Mouse (Mus musculus) G1E (cell line): Measurements from ENCODE around the gene Glod4. TPM values are rescaled to one million over a fixed set of nuclear protein-coding genes. Genes with fewer than 3 reads are reported as not detected.

ENCODE experiments used
- ATAC-seq: 2 replicates; pipeline ENCODE4 v1.8.0; 2016; ENCODE audit warnings: mild to moderate bottlenecking; ENCODE audit not compliant: insufficient number of reproducible peaks, poor library complexity, low FRiP score, severe bottlenecking; ENCODE audit errors: extremely low read depth
- DNase-seq: peaks from one replicate; pipeline ENCODE4 v3.0.0; 2012; ENCODE audit warnings: low spot score
- H3K27me3 ChIP-seq: 2 replicates; pipeline ENCODE4 v1.6.1; 2012; ENCODE audit warnings: mild to moderate bottlenecking, low read length, inconsistent platforms; ENCODE audit not compliant: insufficient read depth
- H3K36me3 ChIP-seq: replicated peaks from 2 replicates; pipeline ENCODE3; 2012; ENCODE audit warnings: mild to moderate bottlenecking, inconsistent platforms
- H3K4me1 ChIP-seq: 2 replicates; pipeline ENCODE4 v1.6.1; 2012; ENCODE audit warnings: low read depth, low read length, inconsistent platforms, mixed read lengths; ENCODE audit not compliant: insufficient read depth
- H3K4me3 ChIP-seq: 2 replicates; pipeline ENCODE4 v1.5.1; 2012; ENCODE audit warnings: low read depth, mild to moderate bottlenecking, inconsistent platforms, low read length, moderate library complexity, mixed read lengths
- H3K9me3 ChIP-seq: replicated peaks from 2 replicates; pipeline ENCODE4 v1.6.1; 2012; ENCODE audit warnings: inconsistent platforms
- CTCF ChIP-seq: IDR thresholded peaks from 2 replicates; pipeline ENCODE4 v1.5.1; 2012; ENCODE audit warnings: low read depth, low read length, inconsistent platforms, mixed read lengths
- GATA1 ChIP-seq: IDR thresholded peaks from 2 replicates; pipeline ENCODE4 v1.6.1; 2012; ENCODE audit warnings: borderline replicate concordance, low read length, inconsistent platforms, mixed read lengths
- GATA2 ChIP-seq: IDR thresholded peaks from 2 replicates; pipeline ENCODE4 v1.6.1; 2012; ENCODE audit warnings: low read depth, low read length, inconsistent platforms, borderline replicate concordance
- POLR2AphosphoS5 ChIP-seq: IDR thresholded peaks from 2 replicates; pipeline ENCODE4 v1.6.1; 2012; ENCODE audit warnings: low read depth, low read length, inconsistent platforms; ENCODE audit not compliant: insufficient replicate concordance
- TAL1 ChIP-seq: conservative IDR thresholded peaks from 2 replicates; pipeline ENCODE4 v1.6.1; 2012; ENCODE audit warnings: low read depth, low read length, inconsistent platforms, mixed read lengths
- polyA plus RNA-seq: library from polyadenylated mRNA; stranded (reverse); fragments of >175 nt; gene quantifications from 2 replicates; pipeline ENCODE4 v1.2.3, GENCODE M21; 2012
- total RNA-seq, 2 experiments: library from RNA; stranded (forward) in 1 of 2; stranded (reverse) in 1 of 2; fragments of 200-1000 nt in 1 of 2; fragments of >200 nt in 1 of 2; fragmentation: Nextera tagmentation in 1 of 2; gene quantifications; 2 replicates each; pipeline ENCODE4 v1.2.3; 2014 to 2017

Glod4 gene
- total and polyA plus RNA-seq, 3 experiments = 5.8 to 168 (median 61.4) TPM

DNA sequence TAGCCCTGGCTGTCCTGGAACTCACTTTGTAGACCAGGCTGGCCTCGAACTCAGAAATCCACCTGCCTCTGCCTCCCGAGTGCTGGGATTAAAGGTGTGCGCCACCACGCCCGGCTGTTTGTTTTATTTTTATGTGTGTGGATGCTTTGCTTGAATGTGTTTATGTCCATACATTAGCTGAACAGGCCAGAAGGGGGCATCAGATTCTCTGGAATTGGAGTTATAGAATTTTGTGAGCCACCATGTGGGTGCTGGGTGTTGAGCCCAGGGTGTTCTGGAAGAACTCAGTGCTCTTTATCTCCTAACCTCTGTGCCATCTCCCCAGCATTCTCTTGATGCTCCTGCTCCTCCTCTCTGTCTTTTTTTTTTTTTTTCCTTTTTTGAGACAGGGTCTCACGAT, 56.6 kb downstream of the Glod4 start:
- no peak for ATAC-seq
- no peaks in the 10 kb centered on the region; the same call in 1 of the 2 replicates for H3K4me1 ChIP-seq
- no peaks in the 10 kb centered on the region for H3K27me3 ChIP-seq
- DNase-seq = no peak
- TF ChIP-seq POLR2AphosphoS5 = no peak
- TF ChIP-seq CTCF = no peak
- no peak for TF ChIP-seq GATA1
- no peak for TF ChIP-seq TAL1
- TF ChIP-seq GATA2 = no peak
- peaks cover 29% of the 10 kb centered on the region for H3K36me3 ChIP-seq
- H3K4me3 ChIP-seq = no peak overlapping the region
- H3K9me3 ChIP-seq = no peaks in the 10 kb centered on the region

DNA sequence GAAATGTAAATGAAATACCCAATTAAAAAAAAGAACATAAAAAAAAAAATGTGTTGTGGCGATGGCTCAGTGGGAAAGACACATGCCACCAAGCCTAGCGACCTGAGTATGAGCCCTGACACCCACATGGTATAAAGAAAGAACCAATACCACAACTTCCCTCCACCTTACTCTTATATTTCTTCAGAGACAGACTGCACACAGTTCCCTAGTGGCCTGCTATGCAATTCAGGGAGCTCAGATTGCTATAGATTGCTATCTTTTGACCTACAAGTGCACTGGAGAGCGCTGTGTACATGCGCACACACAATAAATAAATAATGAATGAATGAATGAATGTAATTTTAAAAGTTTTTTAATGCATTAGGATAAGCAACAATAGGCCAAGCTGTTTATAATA, 59.8 kb downstream of the Glod4 start:
- peaks cover 37% of the 10 kb centered on the region for H3K36me3 ChIP-seq
- no peak for ATAC-seq

DNA sequence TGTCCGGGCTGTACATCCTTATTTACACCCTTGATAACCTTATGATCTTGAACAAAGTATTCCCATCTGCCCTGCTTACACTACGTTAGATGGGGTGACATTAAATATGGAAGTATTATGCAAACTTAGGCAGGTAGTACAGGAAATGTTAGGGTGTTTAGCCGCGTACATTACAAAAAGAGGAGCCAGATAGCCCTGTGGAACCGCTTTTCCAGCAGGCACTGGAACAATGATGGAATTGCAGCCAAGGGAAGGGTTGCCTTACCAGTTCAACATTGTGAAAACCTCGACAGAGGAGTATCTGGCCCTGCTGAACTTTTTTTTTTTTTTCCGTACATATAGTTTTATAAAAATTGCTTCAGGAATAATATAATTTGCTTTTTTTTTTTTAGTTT, 63.4 kb downstream of the Glod4 start:
- Histone ChIP-seq H3K4me3 (peak overlapping the region; percentile 99), H3K9me3 (no peaks in the 10 kb centered on the region), H3K27me3 (no peaks in the 10 kb centered on the region), H3K4me1 (peaks cover 20% of the 10 kb centered on the region), H3K36me3 (peaks cover 49% of the 10 kb centered on the region)
- TF ChIP-seq TAL1 = no peak
- TF ChIP-seq CTCF = no peak
- no peak for TF ChIP-seq POLR2AphosphoS5
- no peak for TF ChIP-seq GATA2
- TF ChIP-seq GATA1 = no peak
- DNase-seq (no peak), ATAC-seq (no peak)

More for the DNA sequence above, 59.8 kb downstream of the Glod4 start:
- DNase-seq = no peak
- Histone ChIP-seq H3K9me3 (no peaks in the 10 kb centered on the region), H3K4me1 (peaks cover 11% of the 10 kb centered on the region), H3K27me3 (no peaks in the 10 kb centered on the region), H3K4me3 (no peak overlapping the region)
- no peak for TF ChIP-seq CTCF
- TF ChIP-seq POLR2AphosphoS5 = no peak
- TF ChIP-seq TAL1 = no peak
- no peak for TF ChIP-seq GATA1

DNA sequence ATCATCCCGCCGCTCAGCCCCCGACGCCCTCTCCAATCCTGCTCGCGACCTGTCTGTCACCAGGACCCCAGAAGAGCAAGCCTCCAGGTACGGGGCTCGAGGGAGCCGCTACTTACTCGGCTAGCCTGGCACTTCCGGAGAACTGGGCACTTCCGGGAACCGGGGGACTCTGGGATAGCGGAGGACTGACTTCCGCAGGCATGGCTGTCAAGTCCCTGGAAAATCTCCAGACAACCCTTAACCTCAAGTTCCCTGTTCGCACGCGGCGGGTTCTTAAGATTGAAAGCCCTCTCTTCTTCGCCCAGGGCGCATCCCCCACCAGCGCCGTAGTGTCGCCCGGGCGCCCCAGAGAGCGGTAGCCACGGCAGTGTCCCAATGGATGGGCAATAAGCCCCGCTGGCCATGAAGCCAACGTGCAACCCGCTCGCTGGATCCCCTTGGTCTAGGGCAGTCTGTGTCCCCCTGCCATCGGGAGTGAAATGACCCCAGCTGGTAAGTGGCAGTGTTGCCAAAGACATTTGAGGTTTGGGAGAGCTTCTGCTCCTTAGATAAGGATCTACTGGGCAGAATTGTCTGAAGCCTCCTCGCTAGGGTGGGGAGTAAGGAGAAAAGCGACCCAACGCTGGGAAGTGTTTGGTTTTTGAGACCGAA, 63.9 kb downstream of the Glod4 start, which contains the start of the genes Vps53 and Fam57a:
Gene Vps53, minus strand, starts transcription at position 153 of the 651 bp plus-strand sequence.
Gene Fam57a, plus strand, starts transcription at position 177 of the 651 bp plus-strand sequence.
- TF ChIP-seq GATA2 = no peak
- ATAC-seq (peak; percentile 57), DNase-seq (peak; percentile 86)
- H3K27me3 ChIP-seq = no peaks in the 10 kb centered on the region
- peaks cover 50% of the 10 kb centered on the region for H3K36me3 ChIP-seq
- H3K9me3 ChIP-seq = no peaks in the 10 kb centered on the region
- peak within 1 kb of the TSS; percentile 99 for H3K4me3 ChIP-seq
- peaks cover 20% of the 10 kb centered on the region for H3K4me1 ChIP-seq

DNA sequence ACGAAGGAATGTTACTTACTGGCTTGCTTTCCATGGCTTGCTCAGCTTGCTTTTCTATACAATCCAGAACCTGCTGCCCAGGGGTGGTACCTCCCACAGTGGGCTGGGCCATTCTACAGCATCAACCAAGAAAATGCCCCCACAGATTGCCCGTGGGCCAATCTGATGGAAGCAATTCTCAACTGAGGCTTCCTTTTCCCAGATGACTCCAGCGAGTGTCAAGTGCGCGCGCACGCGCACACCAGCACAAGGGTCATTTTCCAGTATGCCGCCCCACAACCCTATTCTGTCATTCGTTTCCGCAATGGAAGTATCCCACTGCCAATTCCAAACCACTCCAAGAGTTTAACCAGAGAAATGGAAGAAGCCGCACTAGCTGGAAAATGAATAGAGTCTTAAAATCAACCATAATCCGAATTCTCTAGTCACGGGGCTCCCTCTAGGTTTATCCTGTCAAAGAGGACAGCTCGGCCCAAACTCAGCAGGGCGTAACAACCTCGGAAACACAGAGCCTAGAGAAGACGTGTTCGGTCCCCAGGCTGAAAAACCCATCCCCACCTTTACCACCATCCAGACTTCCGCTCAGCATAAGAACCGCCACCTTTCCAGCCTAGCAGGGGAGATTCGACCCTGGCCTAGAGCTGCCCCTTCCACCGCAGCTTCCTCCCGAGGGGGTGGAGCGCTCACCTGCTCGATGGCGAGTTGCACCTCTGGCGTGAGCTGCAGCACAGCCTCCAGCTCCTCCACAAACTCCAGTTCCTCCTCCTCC, 64.6 kb downstream of the Glod4 start:
- Histone ChIP-seq H3K4me1 (peaks cover 20% of the 10 kb centered on the region), H3K36me3 (peaks cover 52% of the 10 kb centered on the region), H3K4me3 (peak overlapping the region; percentile 99), H3K9me3 (no peaks in the 10 kb centered on the region), H3K27me3 (no peaks in the 10 kb centered on the region)
- ATAC-seq = peak; percentile 34; the same call in 1 of the 2 replicates
- TF ChIP-seq GATA2 = no peak
- no peak for TF ChIP-seq CTCF
- TF ChIP-seq TAL1 = no peak
- no peak for TF ChIP-seq POLR2AphosphoS5
- no peak for TF ChIP-seq GATA1
- DNase-seq = peak; percentile 48

DNA sequence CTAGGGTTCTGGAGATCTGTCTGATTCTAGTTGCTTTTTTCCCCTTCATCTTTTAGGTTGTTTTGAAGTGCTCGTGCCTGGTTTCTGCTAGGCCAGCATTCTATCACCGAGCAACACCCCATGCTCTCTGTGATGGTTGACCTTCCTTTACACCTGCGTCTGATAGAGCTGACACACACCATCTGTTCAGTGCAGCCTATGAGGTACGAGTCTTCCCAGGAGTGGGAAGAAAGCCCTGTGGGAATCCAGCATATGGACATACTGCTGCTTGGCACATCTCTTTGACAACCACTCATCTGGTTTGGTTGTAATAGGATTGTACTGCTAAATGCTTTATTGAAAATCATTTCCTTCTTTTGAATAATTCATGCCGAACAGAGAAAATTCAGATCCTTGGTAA, 73.3 kb downstream of the Glod4 start:
- Histone ChIP-seq H3K4me3 (no peak overlapping the region), H3K9me3 (no peaks in the 10 kb centered on the region), H3K4me1 (peaks cover 3% of the 10 kb centered on the region; the same call in 1 of the 2 replicates), H3K27me3 (no peaks in the 10 kb centered on the region), H3K36me3 (peaks cover 64% of the 10 kb centered on the region)
- DNase-seq = no peak
- TF ChIP-seq GATA1 (no peak), GATA2 (no peak), CTCF (no peak), TAL1 (no peak), POLR2AphosphoS5 (no peak)
- ATAC-seq = no peak
